Mouse (Mus musculus): ENCODE data around the gene Lzts2. TPM values are rescaled to one million over a fixed set of nuclear protein-coding genes. Genes with fewer than 3 reads are reported as not detected.

Lzts2 gene
- polyA plus RNA-seq, 1 experiment, result 143 TPM

DNA sequence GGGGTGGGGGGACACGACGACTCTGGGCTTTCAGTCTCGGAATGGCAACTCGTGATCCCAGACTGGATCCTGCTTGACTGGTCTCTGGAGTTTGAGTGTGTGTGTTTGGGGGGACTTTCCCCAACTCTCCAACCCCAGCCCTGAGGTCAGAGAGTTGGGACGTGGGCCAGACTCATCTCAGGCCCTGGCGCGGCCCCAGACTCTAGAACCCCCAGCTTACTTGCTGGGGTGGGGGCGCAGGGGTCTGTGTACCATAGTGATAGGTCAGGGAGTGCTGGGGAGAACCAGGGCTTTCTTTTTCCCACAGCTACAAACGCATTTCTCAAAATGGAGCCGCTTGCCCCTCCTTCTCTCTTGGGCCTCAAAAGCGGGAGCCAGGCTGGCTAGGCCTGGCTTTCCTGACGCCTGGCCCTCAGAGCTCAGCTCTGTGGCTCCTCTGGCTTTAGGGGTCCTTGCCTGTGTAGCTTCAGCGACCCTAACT is 4.2 kb downstream of the Lzts2 start:
- no peak for DNase-seq
- Histone ChIP-seq H3K4me1 (ENCODE audit: control insufficient read depth, insufficient read depth, low read length) (peaks cover 13% of the 10 kb centered on the region), H3K4me3 (replicated peaks; ENCODE audit: extremely low read depth, low read depth, low read length) (peak overlapping the region; percentile 89)
- TF ChIP-seq POLR2A (IDR thresholded peaks at IDR 0.05; ENCODE audit: borderline replicate concordance, extremely low read depth, low read depth, low read length), result no peak
- no peak for TF ChIP-seq CTCF (IDR thresholded peaks at IDR 0.05; ENCODE audit: insufficient read depth, low read length)
- 10% methylated on average over 13 of the region's 13 CpGs for WGBS

DNA sequence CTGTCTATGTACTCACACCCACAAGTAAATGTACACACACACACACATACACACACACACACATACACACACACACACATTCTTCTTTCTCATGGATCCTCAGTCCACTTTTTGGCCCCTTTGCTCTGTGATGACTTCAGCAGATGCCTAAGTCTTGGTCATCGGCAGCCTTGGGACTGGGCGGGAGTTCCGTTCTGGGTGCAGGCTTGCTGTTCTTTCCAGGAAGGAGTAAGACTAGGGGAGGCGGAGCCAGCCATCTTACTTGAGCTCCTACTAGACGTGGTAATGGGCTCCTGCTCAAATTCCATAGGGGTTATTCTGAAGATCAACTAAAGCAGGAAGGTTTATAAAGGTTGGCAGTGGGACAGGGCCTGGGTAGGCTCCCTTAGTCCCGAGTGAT is 6.1 kb downstream of the Lzts2 start:
- H3K4me3 ChIP-seq (replicated peaks; ENCODE audit: extremely low read depth, low read depth, low read length), result no peak overlapping the region
- 26% methylated on average over 6 of the region's 6 CpGs for WGBS

DNA sequence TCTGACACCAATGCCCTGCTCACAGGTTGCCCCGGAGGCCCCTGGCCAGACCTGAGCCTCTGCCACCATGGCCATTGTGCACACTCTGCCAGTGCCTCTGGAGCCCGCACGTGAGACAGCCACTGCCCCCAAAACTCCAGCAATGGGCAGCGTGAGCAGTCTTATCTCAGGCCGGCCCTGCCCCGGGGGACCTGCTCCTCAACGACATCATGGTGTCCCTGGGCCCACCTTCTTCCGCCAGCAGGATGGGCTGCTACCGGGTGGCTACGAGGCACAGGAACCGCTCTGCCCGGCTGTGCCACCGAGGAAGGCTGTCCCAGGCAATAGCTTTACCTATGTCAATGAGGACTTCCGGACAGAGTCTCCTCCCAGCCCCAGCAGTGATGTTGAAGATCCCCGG is 7.1 kb downstream of the Lzts2 start:
- 68% methylated on average over 15 of the region's 15 CpGs for WGBS
- DNase-seq, result no peak
- TF ChIP-seq CTCF (IDR thresholded peaks at IDR 0.05; ENCODE audit: insufficient read depth, low read length) (no peak), POLR2A (IDR thresholded peaks at IDR 0.05; ENCODE audit: borderline replicate concordance, extremely low read depth, low read depth, low read length) (no peak)
- H3K4me1 ChIP-seq (ENCODE audit: control insufficient read depth, insufficient read depth, low read length), result peaks cover 13% of the 10 kb centered on the region
- H3K4me3 ChIP-seq (replicated peaks; ENCODE audit: extremely low read depth, low read depth, low read length), result no peak overlapping the region

More for the DNA sequence above, 6.1 kb downstream of the Lzts2 start:
- TF ChIP-seq CTCF (IDR thresholded peaks at IDR 0.05; ENCODE audit: insufficient read depth, low read length), result no peak
- no peak for TF ChIP-seq POLR2A (IDR thresholded peaks at IDR 0.05; ENCODE audit: borderline replicate concordance, extremely low read depth, low read depth, low read length)
- no peak for DNase-seq
- H3K4me1 ChIP-seq (ENCODE audit: control insufficient read depth, insufficient read depth, low read length), result peaks cover 13% of the 10 kb centered on the region

DNA sequence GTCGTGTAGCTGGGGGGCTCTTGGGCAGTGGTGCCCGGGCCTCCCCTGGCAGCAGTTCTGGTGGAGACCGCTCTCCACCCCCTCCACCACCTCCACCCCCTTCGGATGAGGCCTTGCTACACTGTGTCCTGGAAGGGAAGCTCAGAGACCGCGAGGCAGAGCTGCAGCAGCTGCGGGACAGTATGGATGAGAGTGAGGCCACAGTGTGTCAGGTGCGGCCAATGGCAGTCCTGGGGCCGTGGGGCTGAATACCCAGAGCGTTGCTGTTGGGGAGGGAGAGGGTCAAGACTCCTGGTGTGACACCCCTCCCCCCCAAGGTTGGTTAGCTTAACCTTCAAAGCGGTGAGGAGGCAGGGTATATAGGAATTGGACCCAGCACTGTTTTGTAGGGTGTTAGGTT is 9.8 kb downstream of the Lzts2 start:
- H3K4me1 ChIP-seq (ENCODE audit: control insufficient read depth, insufficient read depth, low read length), result peaks cover 8% of the 10 kb centered on the region
- H3K4me3 ChIP-seq (replicated peaks; ENCODE audit: extremely low read depth, low read depth, low read length), result no peak overlapping the region
- WGBS, result 78% methylated on average over 11 of the region's 11 CpGs
- no peak for DNase-seq
- TF ChIP-seq POLR2A (IDR thresholded peaks at IDR 0.05; ENCODE audit: borderline replicate concordance, extremely low read depth, low read depth, low read length), result no peak
- TF ChIP-seq CTCF (IDR thresholded peaks at IDR 0.05; ENCODE audit: insufficient read depth, low read length), result no peak

DNA sequence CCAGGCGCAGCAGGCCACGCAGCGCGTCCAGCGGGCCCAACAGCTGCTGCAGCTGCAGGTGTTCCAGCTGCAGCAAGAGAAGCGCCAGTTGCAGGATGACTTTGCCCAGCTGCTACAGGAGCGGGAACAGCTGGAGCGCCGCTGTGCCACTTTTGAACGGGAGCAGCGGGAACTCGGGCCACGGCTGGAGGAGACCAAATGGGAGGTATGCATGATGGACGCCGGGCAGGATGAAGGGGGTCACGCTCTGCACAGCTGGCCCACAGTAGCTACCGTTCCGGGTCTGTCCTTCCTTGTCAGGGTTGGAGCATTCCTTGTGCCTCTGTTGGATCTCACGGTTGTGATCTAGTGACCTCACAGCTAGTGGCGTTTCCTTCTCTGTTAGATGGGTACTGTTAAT is 10.6 kb downstream of the Lzts2 start:
- TF ChIP-seq POLR2A (IDR thresholded peaks at IDR 0.05; ENCODE audit: borderline replicate concordance, extremely low read depth, low read depth, low read length) (no peak), CTCF (IDR thresholded peaks at IDR 0.05; ENCODE audit: insufficient read depth, low read length) (no peak)
- H3K4me1 ChIP-seq (ENCODE audit: control insufficient read depth, insufficient read depth, low read length), result peaks cover 6% of the 10 kb centered on the region; the same call in 1 of the 2 replicates
- WGBS, result 80% methylated on average over 20 of the region's 20 CpGs
- no peak overlapping the region for H3K4me3 ChIP-seq (replicated peaks; ENCODE audit: extremely low read depth, low read depth, low read length)
- DNase-seq, result no peak

DNA sequence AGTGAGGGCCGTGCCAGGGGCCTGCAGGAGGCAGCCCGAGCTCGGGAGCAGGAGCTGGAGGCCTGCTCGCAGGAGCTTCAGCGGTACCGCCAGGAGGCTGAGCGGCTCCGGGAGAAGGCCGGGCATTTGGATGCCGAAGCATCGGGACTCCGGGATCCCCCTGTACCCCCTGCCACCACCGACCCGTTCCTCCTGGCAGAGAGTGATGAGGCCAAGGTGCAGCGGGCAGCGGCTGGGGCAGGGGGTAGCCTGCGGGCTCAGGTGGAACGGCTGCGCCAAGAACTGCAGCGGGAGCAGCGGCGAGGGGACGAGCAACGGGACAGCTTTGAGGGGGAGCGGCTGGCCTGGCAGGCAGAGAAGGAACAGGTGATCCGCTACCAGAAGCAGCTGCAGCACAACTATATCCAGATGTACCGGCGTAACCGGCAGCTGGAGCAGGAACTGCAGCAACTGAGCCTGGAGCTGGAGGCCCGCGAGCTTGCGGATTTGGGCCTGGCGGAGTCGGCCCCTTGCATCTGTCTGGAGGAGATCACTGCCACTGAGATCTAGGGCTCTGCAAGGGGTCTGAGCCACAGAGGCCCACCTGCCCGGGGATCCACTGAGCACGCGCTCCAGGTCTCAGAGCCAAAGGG is 11.8 kb downstream of the Lzts2 start:
- DNase-seq, result no peak
- TF ChIP-seq POLR2A (IDR thresholded peaks at IDR 0.05; ENCODE audit: borderline replicate concordance, extremely low read depth, low read depth, low read length) (no peak), CTCF (IDR thresholded peaks at IDR 0.05; ENCODE audit: insufficient read depth, low read length) (no peak)
- peaks cover 3% of the 10 kb centered on the region for H3K4me1 ChIP-seq (ENCODE audit: control insufficient read depth, insufficient read depth, low read length)
- 92% methylated on average over 37 of the region's 37 CpGs for WGBS
- no peak overlapping the region for H3K4me3 ChIP-seq (replicated peaks; ENCODE audit: extremely low read depth, low read depth, low read length)

DNA sequence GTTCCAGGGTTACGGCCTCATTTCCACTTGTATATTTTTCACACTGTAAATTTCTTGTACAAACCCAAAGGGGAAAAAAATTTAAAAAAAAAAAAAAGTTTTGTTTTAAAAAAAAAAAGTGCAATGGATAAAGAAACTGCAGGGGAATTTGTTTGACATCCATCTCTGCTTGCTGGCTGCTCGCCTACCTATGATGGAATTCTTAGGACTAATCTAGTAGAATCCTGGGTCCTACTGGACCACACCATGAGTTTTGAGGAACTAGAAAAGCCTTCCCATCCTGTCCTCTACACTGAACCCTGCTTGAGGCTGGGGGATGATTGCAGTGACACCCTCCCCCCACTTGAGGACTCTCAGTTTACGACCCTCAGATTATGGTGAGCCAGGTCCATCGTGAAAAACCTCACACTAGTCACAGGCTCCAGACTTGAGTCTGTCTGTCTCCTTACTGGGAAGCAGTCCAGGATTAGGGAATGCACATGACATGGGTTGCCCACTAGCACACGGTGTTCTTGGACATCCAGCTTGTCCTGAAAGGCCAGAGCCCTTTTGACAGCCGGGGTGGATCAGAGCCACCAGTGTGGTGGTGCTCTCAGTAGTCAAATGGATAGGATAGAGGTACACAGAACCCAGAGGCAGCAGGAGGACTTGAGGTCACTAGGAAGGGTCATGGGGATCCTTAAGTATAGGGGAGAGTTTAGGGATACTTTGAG is 12.9 kb downstream of the Lzts2 start:
- TF ChIP-seq CTCF (IDR thresholded peaks at IDR 0.05; ENCODE audit: insufficient read depth, low read length), result no peak
- TF ChIP-seq POLR2A (IDR thresholded peaks at IDR 0.05; ENCODE audit: borderline replicate concordance, extremely low read depth, low read depth, low read length), result no peak
- no peak for DNase-seq
- peaks cover 10% of the 10 kb centered on the region for H3K4me1 ChIP-seq (ENCODE audit: control insufficient read depth, insufficient read depth, low read length)
- no peak overlapping the region for H3K4me3 ChIP-seq (replicated peaks; ENCODE audit: extremely low read depth, low read depth, low read length)
- WGBS, result 60% methylated on average over 6 of the region's 6 CpGs

DNA sequence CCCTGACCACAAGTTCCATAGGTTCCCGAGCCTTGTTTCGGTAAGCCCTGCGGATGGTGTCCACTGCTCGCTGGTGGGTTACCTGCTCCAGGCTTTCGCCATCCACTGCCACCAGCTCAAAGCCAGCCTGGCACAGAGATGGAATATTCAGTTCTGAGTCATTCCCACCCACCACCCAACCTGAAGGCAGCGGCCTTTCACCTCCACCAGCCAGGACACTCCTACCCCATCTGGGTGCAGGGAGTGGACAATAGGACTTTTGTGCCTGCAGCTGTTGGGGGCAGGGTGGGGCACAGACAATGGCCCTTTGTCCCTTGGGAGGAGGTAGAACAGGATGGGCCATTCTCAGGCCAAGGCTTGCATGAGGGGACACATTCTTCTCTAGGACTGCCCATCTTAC is 13.6 kb downstream of the Lzts2 start:
- TF ChIP-seq CTCF (IDR thresholded peaks at IDR 0.05; ENCODE audit: insufficient read depth, low read length) (no peak), POLR2A (IDR thresholded peaks at IDR 0.05; ENCODE audit: borderline replicate concordance, extremely low read depth, low read depth, low read length) (no peak)
- H3K4me1 ChIP-seq (ENCODE audit: control insufficient read depth, insufficient read depth, low read length), result peaks cover 10% of the 10 kb centered on the region
- no peak overlapping the region for H3K4me3 ChIP-seq (replicated peaks; ENCODE audit: extremely low read depth, low read depth, low read length)
- 83% methylated on average over 6 of the region's 6 CpGs for WGBS
- no peak for DNase-seq

DNA sequence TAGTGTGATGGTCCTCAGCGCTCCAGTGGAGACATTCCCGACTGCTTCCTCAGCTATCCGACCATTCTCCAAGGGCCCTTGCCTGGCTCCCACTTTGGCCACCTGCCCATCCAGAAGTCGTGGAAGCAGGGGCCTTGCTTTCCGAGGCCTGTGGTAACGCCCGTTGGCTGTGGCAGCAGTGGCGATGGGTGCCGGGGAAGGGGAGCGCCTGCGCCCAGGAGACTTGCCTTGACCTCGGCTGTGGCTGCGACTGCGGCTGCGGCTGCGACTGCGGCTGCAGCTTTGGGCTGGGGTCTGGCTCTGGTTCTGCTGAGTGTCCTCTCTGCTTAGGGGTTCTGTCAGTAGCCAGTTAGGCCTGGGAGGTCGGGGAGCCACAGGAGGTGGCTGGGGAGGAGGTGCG is 14.5 kb downstream of the Lzts2 start:
- H3K4me3 ChIP-seq (replicated peaks; ENCODE audit: extremely low read depth, low read depth, low read length), result no peak overlapping the region
- WGBS, result 63% methylated on average over 19 of the region's 19 CpGs
- no peak for DNase-seq
- TF ChIP-seq POLR2A (IDR thresholded peaks at IDR 0.05; ENCODE audit: borderline replicate concordance, extremely low read depth, low read depth, low read length) (no peak), CTCF (IDR thresholded peaks at IDR 0.05; ENCODE audit: insufficient read depth, low read length) (no peak)
- H3K4me1 ChIP-seq (ENCODE audit: control insufficient read depth, insufficient read depth, low read length), result peaks cover 10% of the 10 kb centered on the region

DNA sequence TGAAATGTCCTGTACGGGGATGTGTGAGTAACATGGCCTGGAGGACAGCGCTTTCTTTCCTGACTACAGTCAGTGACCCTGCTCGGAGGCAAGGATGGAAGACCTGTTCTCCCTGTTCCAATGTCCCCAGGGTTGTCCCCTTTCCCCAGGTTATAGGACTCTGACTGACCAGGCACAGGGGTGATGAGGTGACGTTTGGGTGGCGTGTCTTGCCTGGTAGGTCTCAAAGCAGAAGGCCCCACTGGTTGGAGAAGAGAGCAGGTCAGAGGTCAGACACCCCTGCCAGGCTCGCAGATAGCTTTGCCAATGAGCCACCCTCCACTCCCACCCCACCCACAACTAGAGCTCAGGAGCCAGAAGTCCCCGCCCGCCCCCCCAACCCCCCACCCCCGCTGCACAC is 15.4 kb downstream of the Lzts2 start:
- whole genome bisulfite sequencing, result 64% methylated on average over 9 of the region's 9 CpGs

More for the DNA sequence above, 15.4 kb downstream of the Lzts2 start:
- no peak overlapping the region for H3K4me3 ChIP-seq (replicated peaks; ENCODE audit: extremely low read depth, low read depth, low read length)
- no peak for TF ChIP-seq POLR2A (IDR thresholded peaks at IDR 0.05; ENCODE audit: borderline replicate concordance, extremely low read depth, low read depth, low read length)
- TF ChIP-seq CTCF (IDR thresholded peaks at IDR 0.05; ENCODE audit: insufficient read depth, low read length), result no peak
- H3K4me1 ChIP-seq (ENCODE audit: control insufficient read depth, insufficient read depth, low read length), result peaks cover 10% of the 10 kb centered on the region
- DNase-seq, result no peak
